Mouse (Mus musculus): Measurements from ENCODE around the gene Prpf4. TPM values are rescaled to one million over a fixed set of nuclear protein-coding genes. Genes with fewer than 3 reads are reported as not detected.

Gene Prpf4
- total and polyA plus RNA-seq, 3 experiments: 26.9 to 37.9 TPM; not detected in 1

- H3K36me3 ChIP-seq (ENCODE audit: control insufficient read depth in 1 of 2, insufficient read depth in 2 of 2, low read length in 2 of 2): no peaks in the 10 kb centered on the region
- peak within 1 kb of the TSS; percentile 45; the same call in 1 of the 2 replicates for H3K9ac ChIP-seq (ENCODE audit: control insufficient read depth, low read depth, low read length, poor library complexity, severe bottlenecking)
- TF ChIP-seq TBP (IDR thresholded peaks at IDR 0.05; ENCODE audit: low read depth, low read length) (0 out of 2 replicates have a peak, but pooled peaks have one; percentile 29), SMC3 (IDR thresholded peaks at IDR 0.05; ENCODE audit: low read depth, low read length) (no peak), MYB (IDR thresholded peaks at IDR 0.05; ENCODE audit: low read depth, low read length) (no peak), MXI1 (IDR thresholded peaks at IDR 0.05; ENCODE audit: low read depth, low read length) (0 out of 2 replicates have a peak, but pooled peaks have one; percentile 50), SIN3A (IDR thresholded peaks at IDR 0.05; ENCODE audit: low read length) (peak; percentile 91), CHD1 (IDR thresholded peaks at IDR 0.05; ENCODE audit: low read depth, low read length) (no peak), HCFC1 (IDR thresholded peaks at IDR 0.05; ENCODE audit: low read depth, low read length) (peak; percentile 81), USF1 (IDR thresholded peaks at IDR 0.05; ENCODE audit: low read depth, low read length) (peak; percentile 25; the same call in 1 of the 2 replicates), MEF2A (IDR thresholded peaks at IDR 0.05; ENCODE audit: extremely low read depth, insufficient replicate concordance, low read depth, low read length, poor library complexity, severe bottlenecking) (no peak), GABPA (IDR thresholded peaks at IDR 0.05; ENCODE audit: low read depth, low read length) (no peak), ELF1 (IDR thresholded peaks at IDR 0.05; ENCODE audit: low read depth, low read length) (peak; percentile 57; the same call in 1 of the 2 replicates)
- H3K27ac ChIP-seq (ENCODE audit: control insufficient read depth, low read depth, low read length): no peak within 1 kb of the TSS
- H3K9me3 ChIP-seq (replicated peaks; ENCODE audit: insufficient read depth, low read length): no peaks in the 10 kb centered on the region
- H3K27me3 ChIP-seq (ENCODE audit: control insufficient read depth in 1 of 2, insufficient read depth in 2 of 2, low read length in 2 of 2): no peaks in the 10 kb centered on the region
- no peaks in the 10 kb centered on the region for H3K79me2 ChIP-seq (ENCODE audit: control insufficient read depth, insufficient read depth, low read length, poor library complexity)
- peak within 1 kb of the TSS; percentile 47 to 51 for H3K4me3 ChIP-seq (ENCODE audit: control insufficient read depth in 1 of 2, insufficient read depth in 1 of 2, low read depth in 2 of 2, low read length in 2 of 2)
- peak; percentile 77 for DNase-seq (ENCODE audit: low read depth, low spot score)
- peaks cover 0 to 3% of the 10 kb centered on the region in 2 experiments; a peak in 2 of 4 replicates for H3K4me1 ChIP-seq (ENCODE audit: control insufficient read depth in 1 of 2, insufficient read depth in 2 of 2, low read length in 2 of 2)
These were observed 62.0 kb downstream of the Prpf4 start, which contains the start of gene Wdr31 for GRCm38 (mm10) chr4:62470598-62471051. Gene Wdr31, minus strand, starts transcription at chr4:62470896.

DNA sequence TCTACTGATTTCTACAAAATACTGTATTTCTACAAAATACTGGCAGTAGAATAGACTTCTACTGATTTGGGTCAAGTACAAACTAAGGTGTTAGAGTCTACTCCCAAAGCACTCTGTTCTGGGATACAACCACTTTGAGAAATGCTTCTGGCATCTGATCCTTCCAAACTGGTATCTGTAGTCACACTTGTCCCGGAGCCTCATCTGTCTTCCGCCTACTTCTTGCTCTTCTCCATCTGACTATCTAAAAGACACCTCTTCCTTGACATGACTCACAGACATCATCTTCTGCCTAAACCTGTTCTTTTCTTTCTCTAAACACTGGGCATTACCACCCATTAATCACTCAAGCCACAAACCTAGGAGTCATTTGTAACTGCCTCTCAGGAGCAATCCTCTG, 63.5 kb downstream of the Prpf4 start:
- H3K4me3 ChIP-seq (ENCODE audit: control insufficient read depth in 1 of 2, insufficient read depth in 1 of 2, low read depth in 2 of 2, low read length in 2 of 2): no peak overlapping the region
- peaks cover 2 to 3% of the 10 kb centered on the region in 2 experiments; a peak in 3 of 4 replicates for H3K4me1 ChIP-seq (ENCODE audit: control insufficient read depth in 1 of 2, insufficient read depth in 2 of 2, low read length in 2 of 2)
- H3K27ac ChIP-seq (ENCODE audit: control insufficient read depth, low read depth, low read length): no peak overlapping the region
- no peaks in the 10 kb centered on the region for H3K9me3 ChIP-seq (replicated peaks; ENCODE audit: insufficient read depth, low read length)
- no peaks in the 10 kb centered on the region for H3K79me2 ChIP-seq (ENCODE audit: control insufficient read depth, insufficient read depth, low read length, poor library complexity)
- H3K36me3 ChIP-seq (ENCODE audit: control insufficient read depth in 1 of 2, insufficient read depth in 2 of 2, low read length in 2 of 2): peaks cover 0 to 2% of the 10 kb centered on the region in 2 experiments; a peak in 1 of 4 replicates
- no peaks in the 10 kb centered on the region for H3K27me3 ChIP-seq (ENCODE audit: control insufficient read depth in 1 of 2, insufficient read depth in 2 of 2, low read length in 2 of 2)
- TF ChIP-seq MXI1 (IDR thresholded peaks at IDR 0.05; ENCODE audit: low read depth, low read length) (no peak), SMC3 (IDR thresholded peaks at IDR 0.05; ENCODE audit: low read depth, low read length) (no peak), MAX (IDR thresholded peaks at IDR 0.05; ENCODE audit: low read length) (no peak), ETS1 (IDR thresholded peaks at IDR 0.05; ENCODE audit: low read depth, low read length) (no peak), ZMIZ1 (IDR thresholded peaks at IDR 0.05; ENCODE audit: low read depth, low read length) (no peak), MEF2A (IDR thresholded peaks at IDR 0.05; ENCODE audit: extremely low read depth, insufficient replicate concordance, low read depth, low read length, poor library complexity, severe bottlenecking) (no peak), ZNF384 (IDR thresholded peaks at IDR 0.05; ENCODE audit: low read depth, low read length) (no peak), POLR2AphosphoS2 (IDR thresholded peaks at IDR 0.05; ENCODE audit: low read length) (no peak), TAL1 (IDR thresholded peaks at IDR 0.05; ENCODE audit: low read length) (no peak), CHD1 (IDR thresholded peaks at IDR 0.05; ENCODE audit: low read depth, low read length) (no peak), CHD2 (IDR thresholded peaks at IDR 0.05; ENCODE audit: low read length) (no peak), KAT2A (conservative IDR thresholded peaks at IDR 0.05; ENCODE audit: low read depth, low read length) (no peak), NELFE (IDR thresholded peaks at IDR 0.05; ENCODE audit: low read depth, low read length) (no peak), CTCF (IDR thresholded peaks at IDR 0.05 in 2 of 3, conservative IDR thresholded peaks at IDR 0.05 in 1 of 3; ENCODE audit: control insufficient read depth in 1 of 3, insufficient read depth in 1 of 3, low read depth in 2 of 3, low read length in 3 of 3, poor library complexity in 1 of 3, severe bottlenecking in 1 of 3) (no peak), BHLHE40 (IDR thresholded peaks at IDR 0.05; ENCODE audit: borderline replicate concordance, low read depth, low read length) (no peak), USF1 (IDR thresholded peaks at IDR 0.05; ENCODE audit: low read depth, low read length) (no peak), MYC (IDR thresholded peaks at IDR 0.05; ENCODE audit: low read depth, low read length) (no peak), RCOR1 (IDR thresholded peaks at IDR 0.05; ENCODE audit: low read depth, low read length) (no peak), RAD21 (IDR thresholded peaks at IDR 0.05; ENCODE audit: low read depth, low read length) (no peak), UBTF (IDR thresholded peaks at IDR 0.05; ENCODE audit: borderline replicate concordance, insufficient read depth, low read depth, low read length) (no peak)
- DNase-seq (ENCODE audit: low read depth, low spot score): no peak
- no peak overlapping the region for H3K9ac ChIP-seq (ENCODE audit: control insufficient read depth, low read depth, low read length, poor library complexity, severe bottlenecking)

Measured in MEL (cell line).